In the genomic region with DNA sequence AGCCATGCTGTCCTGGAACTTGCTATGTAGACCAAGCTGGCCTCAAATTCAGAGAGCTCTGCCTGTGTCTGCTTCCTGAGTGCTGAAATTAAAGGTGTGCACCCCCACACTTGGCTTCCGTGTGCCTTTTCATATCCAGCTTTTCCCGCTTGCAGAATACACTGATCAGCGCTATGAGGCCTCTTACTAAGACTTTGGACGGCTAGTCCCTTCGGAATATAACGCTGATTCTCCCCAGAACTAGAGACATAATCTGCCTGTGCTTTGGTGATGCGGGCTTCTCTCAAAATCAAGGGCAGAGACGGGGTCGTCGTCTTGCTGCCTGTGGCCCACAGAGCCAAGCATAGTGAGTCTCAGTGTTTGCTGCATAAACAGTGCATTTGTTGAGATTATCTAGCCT, we compare ENCODE assay signal across 13 mouse cellular contexts. TPM values are rescaled to one million over a fixed set of nuclear protein-coding genes. Genes with fewer than 3 reads are reported as not detected.
DNase-seq lines count a peak whose midpoint lies in the region; ATAC-seq lines count a peak whose summit lies in the region.
"Had no signal": no experiment of that assay in that cellular context is flagged by ENCODE, and none has a peak within 500 bp of the region (broad histone marks: within the 10 kb centered on the region; RNA-seq: fewer than 3 reads in every experiment).

No protein-coding gene starts in this region.

- H3K36me3 ChIP-seq in hindbrain, embryonic 10.5 days: peaks cover 39% of the 10 kb centered on the region
- H3K36me3 ChIP-seq in hindbrain, embryonic 12.5 days: peaks cover 24% of the 10 kb centered on the region
- H3K36me3 ChIP-seq in midbrain, embryonic 11.5 days (ENCODE audit: control insufficient read depth, insufficient read depth, low read length): no peaks in the 10 kb centered on the region

- WGBS in hindbrain, embryonic 10.5 days: 82% methylated on average over 10 of the region's 10 CpGs
- WGBS in hindbrain, embryonic 12.5 days: 83% methylated on average over 10 of the region's 10 CpGs
- 70% methylated on average over 10 of the region's 10 CpGs for WGBS in midbrain, embryonic 11.5 days

- H3K4me3 ChIP-seq in hindbrain, embryonic 10.5 days: no peak overlapping the region
- no peak overlapping the region for H3K4me3 ChIP-seq in hindbrain, embryonic 12.5 days
- H3K4me3 ChIP-seq in midbrain, embryonic 11.5 days (ENCODE audit: low read depth, low read length): no peak overlapping the region
- H3K4me3 ChIP-seq: neural tube, embryonic 12.5 days had no signal

- H3K4me1 ChIP-seq in hindbrain, embryonic 10.5 days (replicated peaks): peaks cover 37% of the 10 kb centered on the region
- peaks cover 28% of the 10 kb centered on the region for H3K4me1 ChIP-seq in hindbrain, embryonic 12.5 days
- H3K4me1 ChIP-seq in midbrain, embryonic 11.5 days (ENCODE audit: control insufficient read depth, insufficient read depth, low read length): peaks cover 19% of the 10 kb centered on the region

- H3K9me3 ChIP-seq in hindbrain, embryonic 10.5 days: no peaks in the 10 kb centered on the region
- H3K9me3 ChIP-seq in hindbrain, embryonic 12.5 days (replicated peaks): no peaks in the 10 kb centered on the region
- H3K9me3 ChIP-seq in midbrain, embryonic 11.5 days (ENCODE audit: control insufficient read depth, low read length): no peaks in the 10 kb centered on the region
- H3K9me3 ChIP-seq: neural tube, embryonic 12.5 days had no signal

- H3K4me2 ChIP-seq in hindbrain, embryonic 12.5 days (replicated peaks): no peak overlapping the region
- H3K4me2 ChIP-seq in midbrain, embryonic 11.5 days: no peak overlapping the region
- H3K4me2 ChIP-seq: neural tube, embryonic 12.5 days had no signal

- no peaks in the 10 kb centered on the region for H3K27me3 ChIP-seq in hindbrain, embryonic 10.5 days (ENCODE audit: insufficient read depth, poor library complexity, severe bottlenecking)
- no peaks in the 10 kb centered on the region for H3K27me3 ChIP-seq in hindbrain, embryonic 12.5 days
- H3K27me3 ChIP-seq in midbrain, embryonic 11.5 days (ENCODE audit: control insufficient read depth, insufficient read depth, low read length): no peaks in the 10 kb centered on the region
- H3K27me3 ChIP-seq: neural tube, embryonic 12.5 days had no signal

- H3K27ac ChIP-seq in hindbrain, embryonic 10.5 days: peak overlapping the region; percentile 50
- H3K27ac ChIP-seq in hindbrain, embryonic 12.5 days: no peak overlapping the region
- H3K27ac ChIP-seq in midbrain, embryonic 11.5 days (ENCODE audit: low read depth, low read length): peak overlapping the region; percentile 50
- H3K27ac ChIP-seq: macrophage; neural tube, embryonic 12.5 days had no signal

- no peak overlapping the region for H3K9ac ChIP-seq in hindbrain, embryonic 12.5 days
- no peak overlapping the region for H3K9ac ChIP-seq in midbrain, embryonic 11.5 days (ENCODE audit: low read length)
- H3K9ac ChIP-seq: neural tube, embryonic 12.5 days had no signal

- no peak for ATAC-seq in hindbrain, embryonic 12.5 days (ENCODE audit: low FRiP score)
- no peak for ATAC-seq in midbrain, embryonic 11.5 days (ENCODE audit: low FRiP score)
- ATAC-seq: activated CD4-positive, CD25-positive, alpha-beta regulatory T cell, adult 4 months had no signal

- peak; percentile 23 for DNase-seq in cerebellum, adult 11-12 months
- DNase-seq in cerebellum, adult 11 months: no peak
- DNase-seq in hindbrain, embryonic 10.5 days (ENCODE audit: low spot score): no peak
- DNase-seq in cerebellum, adult 8-10 months: peak; percentile 26
- DNase-seq in midbrain, embryonic 11.5 days (ENCODE audit: low spot score, missing footprints): peak; percentile 86
- DNase-seq in thymus, postnatal 36 days: no peak
- no peak for DNase-seq in adipocyte (ENCODE audit: low spot score)
- DNase-seq: kidney, adult 8-10 months; right cerebral cortex, postnatal 14 days had no signal

RNA-seq across cellular contexts. Expression of a gene that starts 4.2 kb away (rescaled TPM):
- 23.1 and 23.2 TPM in 2 replicates for polyA plus RNA-seq in hindbrain, embryonic 10.5 days (2016; fragmentation: Nextera tagmentation; extraction: Ambion mirVana)
- 45.1 and 46.4 TPM in 2 replicates for polyA plus RNA-seq in hindbrain, embryonic 12.5 days (2016; fragmentation: Nextera tagmentation; extraction: Ambion mirVana)
- 35.0 and 38.2 TPM in 2 replicates for polyA plus RNA-seq in midbrain, embryonic 11.5 days (2014; fragmentation: Nextera tagmentation; extraction: Ambion mirVana)

RNA-seq across cellular contexts. Expression of a gene that starts 35.5 kb away (rescaled TPM):
- polyA plus RNA-seq in hindbrain, embryonic 10.5 days (2016; fragmentation: Nextera tagmentation; extraction: Ambion mirVana): 215 and 355 TPM in 2 replicates
- 361 and 378 TPM in 2 replicates for polyA plus RNA-seq in hindbrain, embryonic 12.5 days (2016; fragmentation: Nextera tagmentation; extraction: Ambion mirVana)
- polyA plus RNA-seq in midbrain, embryonic 11.5 days (2014; fragmentation: Nextera tagmentation; extraction: Ambion mirVana): 440 and 468 TPM in 2 replicates

RNA-seq across cellular contexts. Expression of a gene that starts 36.5 kb away (rescaled TPM):
- polyA plus RNA-seq in hindbrain, embryonic 10.5 days (2016; fragmentation: Nextera tagmentation; extraction: Ambion mirVana): 28.3 and 30.4 TPM in 2 replicates
- 37.0 and 37.9 TPM in 2 replicates for polyA plus RNA-seq in hindbrain, embryonic 12.5 days (2016; fragmentation: Nextera tagmentation; extraction: Ambion mirVana)
- 44.3 and 49.9 TPM in 2 replicates for polyA plus RNA-seq in midbrain, embryonic 11.5 days (2014; fragmentation: Nextera tagmentation; extraction: Ambion mirVana)

RNA-seq across cellular contexts. Expression of a gene that starts 36.5 kb away (rescaled TPM):
- 3.0 and 4.0 TPM in 2 replicates for polyA plus RNA-seq in hindbrain, embryonic 10.5 days (2016; fragmentation: Nextera tagmentation; extraction: Ambion mirVana)
- polyA plus RNA-seq in hindbrain, embryonic 12.5 days (2016; fragmentation: Nextera tagmentation; extraction: Ambion mirVana): 4.1 and 5.1 TPM in 2 replicates
- polyA plus RNA-seq in midbrain, embryonic 11.5 days (2014; fragmentation: Nextera tagmentation; extraction: Ambion mirVana): 3.8 and 3.9 TPM in 2 replicates

RNA-seq across cellular contexts. Expression of a gene that starts 59.5 kb away (rescaled TPM):
- 39.0 and 45.9 TPM in 2 replicates for polyA plus RNA-seq in hindbrain, embryonic 10.5 days (2016; fragmentation: Nextera tagmentation; extraction: Ambion mirVana)
- polyA plus RNA-seq in hindbrain, embryonic 12.5 days (2016; fragmentation: Nextera tagmentation; extraction: Ambion mirVana): 34.6 and 35.3 TPM in 2 replicates
- 37.6 and 41.4 TPM in 2 replicates for polyA plus RNA-seq in midbrain, embryonic 11.5 days (2014; fragmentation: Nextera tagmentation; extraction: Ambion mirVana)

Comparison
In these comparisons a context has a peak if more than half of its experiments do, and no peak if none do; other contexts are left out.
1. DNase-seq: peak in cerebellum, adult 11-12 months (single experiment), cerebellum, adult 8-10 months (single experiment) and midbrain, embryonic 11.5 days (single experiment); none in cerebellum, adult 11 months (single experiment), hindbrain, embryonic 10.5 days (single experiment), thymus, postnatal 36 days (0 of 2) and adipocyte (single experiment).